Mouse (Mus musculus) cortical plate, adult 2 months (tissue): ENCODE measurements around the gene Adgrv1.

ENCODE experiments used
- CTCF ChIP-seq: fragments of 200-500 bp; IDR thresholded peaks from 2 replicates; pipeline ENCODE4 v1.5.1; 2011; ENCODE audit warnings: mild to moderate bottlenecking, control low read depth, low read length; ENCODE audit not compliant: insufficient read depth; ENCODE audit errors: extremely low read depth
- POLR2A ChIP-seq: fragments of 200-500 bp; IDR thresholded peaks from 2 replicates; pipeline ENCODE4 v1.6.1; 2011; ENCODE audit warnings: mild to moderate bottlenecking, low read length, control low read depth; ENCODE audit not compliant: insufficient read depth; ENCODE audit errors: extremely low read depth

DNA sequence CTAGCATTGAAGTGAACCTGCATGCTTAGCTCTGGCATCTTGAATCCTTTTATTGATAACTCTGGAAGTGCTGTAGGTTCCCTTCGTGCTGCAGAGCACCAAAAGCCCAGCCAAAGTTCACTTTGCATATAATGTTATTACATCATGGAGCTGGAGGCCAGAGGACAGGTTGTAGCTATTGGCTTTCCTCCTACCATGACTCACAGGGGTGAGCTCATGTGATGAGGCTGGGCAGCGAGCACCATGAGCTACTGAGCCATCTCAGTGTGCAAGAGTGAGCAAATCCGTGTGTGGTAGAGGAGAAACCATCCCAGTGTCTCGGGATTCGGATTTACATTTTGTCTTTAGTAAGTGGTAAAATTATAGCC is 31.4 kb upstream of the Adgrv1 start:
- no peak for TF ChIP-seq CTCF
- no peak for TF ChIP-seq POLR2A
